Mouse (Mus musculus) G1E (cell line): Measurements from ENCODE around the gene Hs2st1.

ENCODE experiments used
- CTCF ChIP-seq: IDR thresholded peaks from 2 replicates; pipeline ENCODE4 v1.5.1; 2012; ENCODE audit warnings: low read depth, low read length, inconsistent platforms, mixed read lengths
- GATA1 ChIP-seq: IDR thresholded peaks from 2 replicates; pipeline ENCODE4 v1.6.1; 2012; ENCODE audit warnings: borderline replicate concordance, low read length, inconsistent platforms, mixed read lengths
- GATA2 ChIP-seq: IDR thresholded peaks from 2 replicates; pipeline ENCODE4 v1.6.1; 2012; ENCODE audit warnings: low read depth, low read length, inconsistent platforms, borderline replicate concordance
- POLR2AphosphoS5 ChIP-seq: IDR thresholded peaks from 2 replicates; pipeline ENCODE4 v1.6.1; 2012; ENCODE audit warnings: low read depth, low read length, inconsistent platforms; ENCODE audit not compliant: insufficient replicate concordance
- TAL1 ChIP-seq: conservative IDR thresholded peaks from 2 replicates; pipeline ENCODE4 v1.6.1; 2012; ENCODE audit warnings: low read depth, low read length, inconsistent platforms, mixed read lengths

DNA sequence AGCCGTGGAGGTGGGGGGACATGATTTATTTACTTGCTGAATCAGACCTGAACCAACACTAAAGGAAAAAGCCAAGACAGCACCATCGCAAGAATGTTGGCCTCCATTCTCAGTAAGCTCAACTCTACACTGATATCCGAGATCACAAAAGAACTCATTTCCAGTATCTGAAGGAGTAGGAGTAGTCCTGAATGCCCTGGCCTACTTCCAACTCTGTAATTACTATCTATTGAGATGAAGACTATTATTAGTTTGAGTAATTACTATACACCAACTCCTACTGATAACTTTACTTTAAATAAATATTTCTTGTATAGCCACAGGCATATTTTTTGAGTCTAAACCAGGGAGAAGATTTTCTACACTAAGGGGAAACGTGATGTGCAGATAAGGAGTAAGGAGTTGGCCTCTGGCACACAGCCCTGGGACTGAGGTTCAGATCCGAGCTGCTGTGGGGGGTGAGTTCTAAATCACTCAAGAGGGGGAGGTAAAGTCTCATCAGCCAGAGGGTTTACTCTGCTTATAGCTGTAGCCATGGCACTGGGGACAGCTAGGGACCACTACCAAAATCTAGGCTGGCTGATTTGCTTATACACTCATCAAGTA is 109.7 kb downstream of the Hs2st1 start:
- TF ChIP-seq CTCF, result no peak
- no peak for TF ChIP-seq GATA2
- TF ChIP-seq POLR2AphosphoS5, result no peak
- no peak for TF ChIP-seq TAL1
- no peak for TF ChIP-seq GATA1
